Mouse (Mus musculus): Measurements from ENCODE around the gene H2al1f.
"Not testable (repeated sequence)": the region's sequence is repeated elsewhere in the genome, so short reads cannot be mapped to it uniquely, and the experiment has no call there.

Gene H2al1f

DNA sequence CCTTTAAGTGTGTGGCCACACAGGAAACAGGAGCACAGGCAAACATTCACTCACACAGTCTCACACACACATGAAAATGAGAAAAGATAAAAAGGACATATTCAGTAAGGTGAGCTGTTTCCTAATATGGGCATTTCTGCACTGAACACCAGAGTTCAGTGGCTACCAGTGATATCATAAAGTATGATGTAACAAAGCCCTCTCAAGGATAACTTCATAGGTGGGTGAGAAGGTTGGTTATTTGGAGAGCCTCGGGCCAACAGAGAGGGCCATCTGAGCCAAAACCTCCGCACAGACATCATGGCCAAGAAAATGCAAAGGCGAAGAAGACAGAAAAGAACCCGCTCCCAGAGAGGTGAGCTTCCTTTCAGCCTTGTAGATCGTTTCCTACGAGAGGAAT lies at the start of gene H2al1f:
Gene H2al1f (plus strand): TSS at position 301 of the 400 bp plus-strand sequence.
- DNase-seq (ENCODE audit: low read depth) = not testable (repeated sequence)

DNA sequence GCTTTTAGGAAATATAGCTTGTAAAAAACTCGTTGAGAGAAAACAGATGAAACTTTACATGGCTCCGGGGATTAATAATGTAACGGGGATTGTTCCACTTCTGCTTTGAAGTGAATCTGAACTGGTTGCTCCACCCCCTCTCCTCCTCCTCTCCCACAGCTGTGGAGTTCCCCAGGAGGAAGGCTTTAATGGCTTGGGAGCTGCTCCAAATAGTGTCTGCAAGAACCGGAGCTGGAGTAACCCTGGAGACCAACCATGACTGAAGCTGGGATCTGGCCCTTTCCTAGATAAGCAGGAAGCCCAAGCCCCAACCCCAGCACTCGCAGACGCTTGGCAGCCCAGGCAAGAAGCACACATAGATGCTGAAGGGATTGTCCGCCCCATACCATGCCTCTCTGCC lies 47.2 kb upstream of the H2al1f start:
- DNase-seq (ENCODE audit: low read depth) = no peak

- DNase-seq (ENCODE audit: low read depth) = no peak
Observed at GRCm38 (mm10) chrX:11269074-11269473, 45.9 kb upstream of the H2al1f start.

- DNase-seq (ENCODE audit: low read depth) = no peak
Observed at GRCm38 (mm10) chrX:11273190-11273589, 41.8 kb upstream of the H2al1f start.

DNA sequence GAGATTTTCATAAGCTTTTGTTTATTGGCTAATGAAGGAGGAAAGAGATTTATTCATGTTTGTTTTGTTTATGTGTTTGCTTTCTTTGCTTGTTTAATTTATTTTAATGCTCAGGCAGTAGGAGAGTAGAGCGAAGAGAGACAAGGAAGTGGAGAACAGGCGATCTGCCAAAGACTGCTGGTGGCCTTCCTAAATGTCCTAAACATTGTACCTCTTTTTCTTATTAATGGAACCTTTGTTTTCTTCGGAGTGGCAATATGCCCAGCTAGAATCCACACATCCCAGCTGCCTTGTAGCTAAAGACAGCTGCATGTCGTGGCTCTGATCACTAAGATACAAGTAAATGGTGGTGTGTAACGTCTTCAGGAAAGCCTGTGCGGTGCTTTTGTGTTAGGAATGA lies 37.9 kb upstream of the H2al1f start:
- no peak for DNase-seq (ENCODE audit: low read depth)

DNA sequence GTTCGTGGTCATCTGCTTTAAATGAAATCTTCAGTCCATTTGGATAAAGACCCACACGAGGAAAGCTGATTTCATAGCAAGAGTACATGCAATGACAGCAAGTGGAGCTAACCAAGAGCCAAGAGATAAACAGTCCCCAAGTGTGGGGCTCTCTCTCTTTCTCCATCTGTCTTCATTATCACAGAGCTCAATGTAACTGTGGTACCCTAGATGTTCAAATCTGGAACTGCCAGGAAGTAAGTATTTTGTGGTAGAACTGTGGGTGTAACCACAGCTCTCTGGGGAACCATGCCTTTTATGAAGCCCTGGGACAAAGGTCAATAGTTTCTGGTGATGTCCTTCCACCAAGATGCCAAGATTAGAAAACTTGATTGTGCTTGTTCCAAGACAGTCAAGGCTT lies 34.2 kb upstream of the H2al1f start:
- no peak for DNase-seq (ENCODE audit: low read depth)

GRCm38 (mm10) chrX:11288306-11288882 lies 26.6 kb upstream of the H2al1f start:
- no peak for DNase-seq (ENCODE audit: low read depth)

- no peak for DNase-seq (ENCODE audit: low read depth)
Observed at GRCm38 (mm10) chrX:11289244-11289643, 25.7 kb upstream of the H2al1f start.

GRCm38 (mm10) chrX:11298957-11299356 lies 16.0 kb upstream of the H2al1f start, which contains the start of gene H2al1a:
TSS of gene H2al1a (plus strand) at chrX:11299257.
- not testable (repeated sequence) for DNase-seq (ENCODE audit: low read depth)

- DNase-seq (ENCODE audit: low read depth) = not testable (repeated sequence)
Observed at GRCm38 (mm10) chrX:11302132-11302531, 12.8 kb upstream of the H2al1f start, which contains the start of gene H2al1b. TSS of gene H2al1b (plus strand) at chrX:11302432.

GRCm38 (mm10) chrX:11305355-11305754 lies 9.6 kb upstream of the H2al1f start, which contains the start of gene H2al1c:
TSS of gene H2al1c (plus strand) at chrX:11305655.
- DNase-seq (ENCODE audit: low read depth) = not testable (repeated sequence)

DNA sequence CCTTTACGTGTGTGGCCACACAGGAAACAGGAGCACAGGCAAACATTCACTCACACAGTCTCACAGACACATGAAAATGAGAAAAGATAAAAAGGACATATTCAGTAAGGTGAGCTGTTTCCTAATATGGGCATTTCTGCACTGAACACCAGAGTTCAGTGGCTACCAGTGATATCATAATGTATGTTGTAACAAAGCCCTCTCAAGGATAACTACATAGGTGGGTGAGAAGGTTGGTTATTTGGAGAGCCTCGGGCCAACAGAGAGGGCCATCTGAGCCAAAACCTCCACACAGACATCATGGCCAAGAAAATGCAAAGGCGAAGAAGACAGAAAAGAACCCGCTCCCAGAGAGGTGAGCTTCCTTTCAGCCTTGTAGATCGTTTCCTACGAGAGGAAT lies 6.4 kb upstream of the H2al1f start, which contains the start of gene H2al1d:
Gene H2al1d (plus strand): TSS at position 301 of the 400 bp plus-strand sequence.
- not testable (repeated sequence) for DNase-seq (ENCODE audit: low read depth)

- not testable (repeated sequence) for DNase-seq (ENCODE audit: low read depth)
Observed at GRCm38 (mm10) chrX:11311634-11312033, 3.3 kb upstream of the H2al1f start, which contains the start of gene H2al1e. TSS of gene H2al1e (plus strand) at chrX:11311934.

GRCm38 (mm10) chrX:11317956-11318355 lies 3.0 kb downstream of the H2al1f start, which contains the start of gene H2al1g:
TSS of gene H2al1g (plus strand) at chrX:11318256.
- DNase-seq (ENCODE audit: low read depth) = not testable (repeated sequence)

DNA sequence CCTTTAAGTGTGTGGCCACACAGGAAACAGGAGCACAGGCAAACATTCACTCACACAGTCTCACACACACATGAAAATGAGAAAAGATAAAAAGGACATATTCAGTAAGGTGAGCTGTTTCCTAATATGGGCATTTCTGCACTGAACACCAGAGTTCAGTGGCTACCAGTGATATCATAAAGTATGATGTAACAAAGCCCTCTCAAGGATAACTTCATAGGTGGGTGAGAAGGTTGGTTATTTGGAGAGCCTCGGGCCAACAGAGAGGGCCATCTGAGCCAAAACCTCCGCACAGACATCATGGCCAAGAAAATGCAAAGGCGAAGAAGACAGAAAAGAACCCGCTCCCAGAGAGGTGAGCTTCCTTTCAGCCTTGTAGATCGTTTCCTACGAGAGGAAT lies 6.2 kb downstream of the H2al1f start, which contains the start of gene H2al1h:
Gene H2al1h (plus strand): TSS at position 301 of the 400 bp plus-strand sequence.
- DNase-seq (ENCODE audit: low read depth) = not testable (repeated sequence)

GRCm38 (mm10) chrX:11324359-11324758 lies 9.4 kb downstream of the H2al1f start, which contains the start of gene H2al1i:
TSS of gene H2al1i (plus strand) at chrX:11324659.
- not testable (repeated sequence) for DNase-seq (ENCODE audit: low read depth)

- not testable (repeated sequence) for DNase-seq (ENCODE audit: low read depth)
Observed at GRCm38 (mm10) chrX:11327522-11327921, 12.6 kb downstream of the H2al1f start, which contains the start of gene H2al1j. TSS of gene H2al1j (plus strand) at chrX:11327822.

GRCm38 (mm10) chrX:11345762-11346161 lies 30.8 kb downstream of the H2al1f start:
- DNase-seq (ENCODE audit: low read depth) = no peak

- DNase-seq (ENCODE audit: low read depth) = no peak
Observed at GRCm38 (mm10) chrX:11346756-11347155, 31.8 kb downstream of the H2al1f start.

GRCm38 (mm10) chrX:11360823-11361222 lies 45.9 kb downstream of the H2al1f start:
- no peak for DNase-seq (ENCODE audit: low read depth)

DNA sequence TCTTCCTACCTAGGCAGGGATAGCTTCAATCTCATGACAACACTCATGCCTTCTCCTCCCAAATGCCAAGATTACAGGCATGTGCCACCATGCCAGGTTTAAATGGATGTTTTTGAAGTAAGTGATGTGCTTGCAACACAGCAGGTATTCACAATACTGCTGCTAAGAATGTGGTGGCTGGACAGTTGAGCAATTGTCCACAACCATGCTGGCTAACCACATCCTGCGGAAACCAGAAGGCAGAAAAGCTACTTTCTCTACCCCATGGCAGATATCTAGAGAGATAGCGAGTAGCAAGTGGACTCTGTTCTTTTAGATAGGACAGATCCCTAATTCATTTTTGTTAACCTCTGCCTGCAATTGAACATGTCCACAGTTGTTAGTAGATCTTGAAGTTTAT lies 46.3 kb downstream of the H2al1f start:
- no peak for DNase-seq (ENCODE audit: low read depth)

DNA sequence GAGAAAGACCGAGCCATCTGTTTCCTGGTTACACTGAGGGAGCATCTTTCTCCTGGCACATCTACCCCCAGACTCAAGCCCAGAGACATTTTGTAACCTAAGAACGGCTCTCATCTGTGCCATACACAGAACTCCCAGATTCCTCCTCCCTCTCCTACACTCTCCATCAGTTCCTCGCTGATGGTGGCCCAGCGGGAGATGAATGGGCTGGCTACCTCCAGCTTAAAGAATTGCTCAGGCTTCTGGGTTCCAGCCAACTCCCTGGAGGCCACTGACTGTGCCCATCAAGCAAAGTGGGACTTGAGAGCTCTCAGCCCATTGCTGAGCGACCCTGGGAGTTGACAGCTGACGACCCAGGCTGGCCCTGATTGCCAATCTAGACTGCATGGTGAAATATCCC lies 48.9 kb downstream of the H2al1f start:
- DNase-seq (ENCODE audit: low read depth) = no peak
